In the genomic region with DNA sequence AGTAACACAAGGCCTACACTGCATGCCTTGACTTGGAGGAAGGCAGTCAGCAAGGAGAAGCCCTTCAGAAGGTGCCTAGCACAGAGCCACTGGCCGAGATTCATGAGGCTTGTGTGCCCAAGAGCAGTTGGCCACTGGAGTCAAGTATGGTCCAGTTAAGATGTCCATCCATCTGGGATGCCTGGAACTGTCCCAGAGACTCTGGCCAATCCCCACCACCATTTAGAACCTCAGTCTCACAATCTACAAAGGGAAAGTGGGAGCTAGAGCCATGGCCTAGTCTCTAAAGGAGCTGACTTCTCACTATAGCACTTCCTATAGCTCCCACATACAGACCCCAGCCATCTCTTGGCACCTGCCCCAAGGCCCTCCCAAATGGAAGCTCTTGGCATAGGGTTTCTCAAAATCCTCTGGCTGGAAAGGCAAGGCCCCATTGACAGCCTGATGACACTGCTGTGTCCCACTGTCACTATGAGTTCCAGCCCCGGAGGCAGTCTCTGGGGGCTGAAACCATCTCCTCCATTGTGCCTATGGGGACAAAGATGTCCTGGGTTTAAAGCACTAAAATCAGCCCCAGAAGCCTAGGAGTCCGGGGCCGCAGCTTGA, we compare ENCODE assay signal across 9 mouse cellular contexts. TPM values are rescaled to one million over a fixed set of nuclear protein-coding genes. Genes with fewer than 3 reads are reported as not detected.
DNase-seq lines count a peak whose midpoint lies in the region; ATAC-seq and TF ChIP-seq lines count a peak whose summit lies in the region.
"Had no signal": no experiment of that assay in that cellular context is flagged by ENCODE, and none has a peak within 500 bp of the region (broad histone marks: within the 10 kb centered on the region; RNA-seq: fewer than 3 reads in every experiment).

No protein-coding gene starts in this region.

- no peak for DNase-seq in intestine, embryonic 14.5 days (ENCODE audit: low spot score)
- no peak for DNase-seq in embryonic facial prominence, embryonic 11.5 days (ENCODE audit: low spot score)
- peak; percentile 22 for DNase-seq in neural tube, embryonic 10.5 days (ENCODE audit: extremely low spot score, low spot score)
- no peak for DNase-seq in frontal cortex, postnatal 25 days (ENCODE audit: low spot score in 2 of 2)
- DNase-seq in testis, postnatal 14 days (ENCODE audit: low spot score) = no peak
- no peak for DNase-seq in gastrocnemius, adult 18-20 months (ENCODE audit: low spot score)
- DNase-seq: liver, embryonic 13.5 days had no signal

- ATAC-seq in intestine, embryonic 14.5 days (replicated peaks; ENCODE audit: low FRiP score, low TSS enrichment, low read depth) = no peak
- no peak for ATAC-seq in intestine, postnatal 0 days
- ATAC-seq in embryonic facial prominence, embryonic 11.5 days (replicated peaks; ENCODE audit: insufficient number of reproducible peaks, low FRiP score, low TSS enrichment, low read depth) = 0 out of 2 replicates have a peak, but pooled peaks have one; percentile 7
- no peak for ATAC-seq in hindbrain, embryonic 15.5 days (ENCODE audit: low FRiP score, low read depth)

- 0 out of 2 replicates have a peak overlapping the region, but pooled peaks have one; percentile 14 for H3K4me2 ChIP-seq in intestine, embryonic 14.5 days (ENCODE audit: low read length)
- H3K4me2 ChIP-seq in intestine, postnatal 0 days (replicated peaks; ENCODE audit: low read depth) = no peak overlapping the region; the same call in 1 of the 2 replicates
- H3K4me2 ChIP-seq in embryonic facial prominence, embryonic 11.5 days (ENCODE audit: low read depth, low read length) = no peak overlapping the region
- peak overlapping the region; percentile 22; the same call in 1 of the 2 replicates for H3K4me2 ChIP-seq in hindbrain, embryonic 15.5 days
- H3K4me2 ChIP-seq: liver, embryonic 13.5 days had no signal

- peaks cover 53% of the 10 kb centered on the region for H3K4me1 ChIP-seq in intestine, embryonic 14.5 days (replicated peaks; ENCODE audit: control insufficient read depth, insufficient read depth, low read length)
- peaks cover 23% of the 10 kb centered on the region for H3K4me1 ChIP-seq in intestine, postnatal 0 days (replicated peaks; ENCODE audit: control insufficient read depth, insufficient read depth, low read length)
- no peaks in the 10 kb centered on the region; the same call in 1 of the 2 replicates for H3K4me1 ChIP-seq in embryonic facial prominence, embryonic 11.5 days (ENCODE audit: control insufficient read depth, insufficient read depth, low read length)
- peaks cover 66% of the 10 kb centered on the region for H3K4me1 ChIP-seq in hindbrain, embryonic 15.5 days (replicated peaks)

- H3K36me3 ChIP-seq in intestine, embryonic 14.5 days (ENCODE audit: control insufficient read depth, insufficient read depth, low read length) = no peaks in the 10 kb centered on the region
- H3K36me3 ChIP-seq in intestine, postnatal 0 days (ENCODE audit: control insufficient read depth, insufficient read depth) = no peaks in the 10 kb centered on the region
- H3K36me3 ChIP-seq in embryonic facial prominence, embryonic 11.5 days (replicated peaks; ENCODE audit: control insufficient read depth, insufficient read depth, low read depth, low read length) = no peaks in the 10 kb centered on the region
- no peaks in the 10 kb centered on the region for H3K36me3 ChIP-seq in hindbrain, embryonic 15.5 days
- H3K36me3 ChIP-seq: liver, embryonic 13.5 days had no signal

- H3K27ac ChIP-seq in intestine, embryonic 14.5 days (ENCODE audit: low read depth) = no peak overlapping the region
- no peak overlapping the region for H3K27ac ChIP-seq in intestine, postnatal 0 days (ENCODE audit: low read depth, low read length)
- H3K27ac ChIP-seq in embryonic facial prominence, embryonic 11.5 days (replicated peaks; ENCODE audit: low read depth, low read length) = no peak overlapping the region
- peak overlapping the region; percentile 76 for H3K27ac ChIP-seq in hindbrain, embryonic 15.5 days (replicated peaks)
- H3K27ac ChIP-seq: liver, embryonic 13.5 days had no signal

- H3K27me3 ChIP-seq in intestine, embryonic 14.5 days (replicated peaks; ENCODE audit: control insufficient read depth, insufficient read depth, low read length) = peaks cover 12% of the 10 kb centered on the region
- no peaks in the 10 kb centered on the region for H3K27me3 ChIP-seq in intestine, postnatal 0 days (replicated peaks; ENCODE audit: control insufficient read depth, insufficient read depth, low read length)
- H3K27me3 ChIP-seq in embryonic facial prominence, embryonic 11.5 days (ENCODE audit: control insufficient read depth, insufficient read depth, low read length) = peaks cover 14% of the 10 kb centered on the region
- H3K27me3 ChIP-seq in hindbrain, embryonic 15.5 days = no peaks in the 10 kb centered on the region

- no peak for TF ChIP-seq CTCF in intestine, postnatal 0 days (IDR thresholded peaks at IDR 0.05; ENCODE audit: low read depth)

- H3K9ac ChIP-seq in intestine, embryonic 14.5 days (ENCODE audit: low read length) = no peak overlapping the region
- no peak overlapping the region for H3K9ac ChIP-seq in intestine, postnatal 0 days (ENCODE audit: low read depth, low read length)
- H3K9ac ChIP-seq in embryonic facial prominence, embryonic 11.5 days (replicated peaks; ENCODE audit: low read length) = no peak overlapping the region
- no peak overlapping the region for H3K9ac ChIP-seq in hindbrain, embryonic 15.5 days
- H3K9ac ChIP-seq: liver, embryonic 13.5 days had no signal

- WGBS in intestine, embryonic 14.5 days = 36% methylated on average over 4 of the region's 4 CpGs
- WGBS in intestine, postnatal 0 days = 36% methylated on average over 4 of the region's 4 CpGs
- 17% methylated on average over 4 of the region's 4 CpGs for WGBS in embryonic facial prominence, embryonic 11.5 days
- 24% methylated on average over 4 of the region's 4 CpGs for WGBS in hindbrain, embryonic 15.5 days

- H3K9me3 ChIP-seq in intestine, embryonic 14.5 days (ENCODE audit: control insufficient read depth, low read length) = no peaks in the 10 kb centered on the region
- H3K9me3 ChIP-seq in intestine, postnatal 0 days (ENCODE audit: control insufficient read depth) = no peaks in the 10 kb centered on the region
- H3K9me3 ChIP-seq in embryonic facial prominence, embryonic 11.5 days (replicated peaks; ENCODE audit: control insufficient read depth, low read length) = no peaks in the 10 kb centered on the region
- H3K9me3 ChIP-seq in hindbrain, embryonic 15.5 days = no peaks in the 10 kb centered on the region
- H3K9me3 ChIP-seq: liver, embryonic 13.5 days had no signal

- no peak overlapping the region for H3K4me3 ChIP-seq in intestine, embryonic 14.5 days (ENCODE audit: low read depth, low read length)
- H3K4me3 ChIP-seq in intestine, postnatal 0 days (ENCODE audit: low read depth, low read length) = no peak overlapping the region
- no peak overlapping the region for H3K4me3 ChIP-seq in embryonic facial prominence, embryonic 11.5 days (ENCODE audit: low read depth, low read length)
- H3K4me3 ChIP-seq in hindbrain, embryonic 15.5 days = no peak overlapping the region
- H3K4me3 ChIP-seq: liver, embryonic 13.5 days had no signal

RNA-seq across cellular contexts. Expression of gene Trp53i11, which starts 11.1 kb away (rescaled TPM):
- polyA plus RNA-seq in intestine, embryonic 14.5 days (2014; fragmentation: Nextera tagmentation; extraction: Ambion mirVana) = 53.7 and 58.9 TPM in 2 replicates
- polyA plus RNA-seq in intestine, postnatal 0 days (2015; fragmentation: Nextera tagmentation; extraction: Ambion mirVana) = 16.4 and 21.8 TPM in 2 replicates
- polyA plus RNA-seq in embryonic facial prominence, embryonic 11.5 days (2014; fragmentation: Nextera tagmentation; extraction: Ambion mirVana) = 53.6 and 69.0 TPM in 2 replicates
- polyA plus RNA-seq in hindbrain, embryonic 15.5 days (2015; fragmentation: Nextera tagmentation; extraction: Ambion mirVana) = 86.6 and 123 TPM in 2 replicates
- 1 to 10 TPM; 3.9 to 4.5 TPM for total RNA-seq in gastrocnemius, adult 18-20 months (2021)

Comparison
In these comparisons a context has a peak if more than half of its experiments do, and no peak if none do; other contexts are left out.
1. H3K4me2 ChIP-seq: peak in intestine, embryonic 14.5 days (single experiment) and hindbrain, embryonic 15.5 days (single experiment); none in intestine, postnatal 0 days (single experiment) and embryonic facial prominence, embryonic 11.5 days (single experiment).